Mouse (Mus musculus) cortical plate, adult 2 months (tissue): ENCODE results near the gene Nfic.

Experiments
- CTCF ChIP-seq: fragments of 200-500 bp; IDR thresholded peaks from 2 replicates; pipeline ENCODE4 v1.5.1; 2011; ENCODE audit warnings: mild to moderate bottlenecking, control low read depth, low read length; ENCODE audit not compliant: insufficient read depth; ENCODE audit errors: extremely low read depth
- POLR2A ChIP-seq: fragments of 200-500 bp; IDR thresholded peaks from 2 replicates; pipeline ENCODE4 v1.6.1; 2011; ENCODE audit warnings: mild to moderate bottlenecking, low read length, control low read depth; ENCODE audit not compliant: insufficient read depth; ENCODE audit errors: extremely low read depth

GRCm38 (mm10) chr10:81450140-81450539, 5.3 kb downstream of the Nfic start:
- TF ChIP-seq POLR2A (no peak), CTCF (peak; percentile 100)
